Mouse (Mus musculus) embryonic fibroblast, embryonic 13.5 days (primary cell): Measurements from ENCODE around the gene Taf1b.

ENCODE experiments used
- CTCF ChIP-seq: IDR thresholded peaks from 2 replicates; pipeline ENCODE4 v1.5.1; 2011; ENCODE audit warnings: mild to moderate bottlenecking, control low read depth, low read length, moderate library complexity, borderline replicate concordance; ENCODE audit not compliant: insufficient read depth
- POLR2A ChIP-seq: IDR thresholded peaks from 2 replicates; pipeline ENCODE4 v1.6.1; 2011; ENCODE audit warnings: low read depth, mild to moderate bottlenecking, control low read depth, low read length, moderate library complexity

DNA sequence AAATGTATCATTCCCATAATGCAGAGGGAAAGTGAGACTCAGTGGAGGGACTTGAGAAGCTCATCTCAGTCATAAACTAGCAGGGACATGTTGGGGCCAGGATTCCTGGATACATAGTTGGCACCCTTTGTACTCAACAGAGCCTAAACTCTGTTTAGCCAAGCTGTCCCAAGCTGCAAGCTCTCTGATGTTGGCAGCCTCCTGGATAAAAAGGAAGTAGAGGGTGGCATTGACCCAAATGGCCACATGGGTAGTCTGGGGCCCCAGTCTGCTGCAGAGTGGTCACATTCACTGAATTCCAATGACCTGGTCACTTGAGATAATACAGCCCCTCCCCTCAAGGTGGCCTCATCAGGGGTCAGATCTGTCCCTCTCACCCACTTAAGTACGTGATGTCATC, 11.3 kb upstream of the Taf1b start:
- TF ChIP-seq CTCF (no peak), POLR2A (no peak)
